Mouse (Mus musculus) A20 (cell line): Measurements from ENCODE around the gene Fam57b.

Experiments
- DNase-seq: peaks from one replicate; pipeline ENCODE4 v3.0.0-alpha.2; 2011; ENCODE audit warnings: low read depth, low spot score

The Fam57b gene

GRCm38 (mm10) chr7:126799050-126799467 lies 1.6 kb downstream of the Fam57b start:
- peak; percentile 99 for DNase-seq

DNA sequence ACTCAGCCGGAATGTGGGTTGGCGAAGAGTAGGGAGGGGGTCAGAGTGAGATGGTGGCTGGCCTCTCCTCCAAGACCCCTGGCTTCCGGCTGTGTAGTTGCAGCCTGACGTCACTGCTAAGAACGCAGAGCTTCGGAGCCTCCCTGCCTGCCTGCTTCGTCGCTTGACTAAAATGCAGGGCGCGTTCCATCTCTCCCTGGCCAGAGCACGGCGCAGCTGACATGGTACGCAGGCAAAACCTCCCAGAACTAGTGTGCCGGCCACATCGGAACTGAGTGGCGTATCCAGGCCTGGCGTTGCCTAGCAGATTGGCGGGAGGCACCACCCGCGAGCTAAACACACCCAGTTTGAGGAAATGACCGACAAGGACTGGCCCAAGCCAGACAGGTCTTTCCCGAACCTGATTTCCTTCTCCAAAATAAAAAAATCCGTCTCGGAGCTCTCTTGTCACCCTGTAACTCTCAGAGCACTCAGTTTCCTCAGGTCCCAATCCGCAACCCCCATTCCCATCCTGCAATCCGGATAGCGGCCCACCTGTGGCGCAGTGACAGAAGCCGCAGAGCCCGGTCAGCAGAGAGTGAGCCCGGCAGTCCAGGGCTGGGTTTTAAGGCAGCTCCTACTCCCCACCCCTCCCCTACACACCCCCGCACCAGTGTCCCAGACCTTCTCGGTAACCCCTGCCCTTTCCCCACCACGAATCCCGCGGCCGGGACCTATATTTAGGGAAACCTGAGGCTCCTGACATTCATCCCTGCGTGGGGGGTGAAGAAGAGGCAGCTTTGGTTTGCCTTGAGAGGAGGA lies 2.2 kb downstream of the Fam57b start:
- no peak for DNase-seq

DNA sequence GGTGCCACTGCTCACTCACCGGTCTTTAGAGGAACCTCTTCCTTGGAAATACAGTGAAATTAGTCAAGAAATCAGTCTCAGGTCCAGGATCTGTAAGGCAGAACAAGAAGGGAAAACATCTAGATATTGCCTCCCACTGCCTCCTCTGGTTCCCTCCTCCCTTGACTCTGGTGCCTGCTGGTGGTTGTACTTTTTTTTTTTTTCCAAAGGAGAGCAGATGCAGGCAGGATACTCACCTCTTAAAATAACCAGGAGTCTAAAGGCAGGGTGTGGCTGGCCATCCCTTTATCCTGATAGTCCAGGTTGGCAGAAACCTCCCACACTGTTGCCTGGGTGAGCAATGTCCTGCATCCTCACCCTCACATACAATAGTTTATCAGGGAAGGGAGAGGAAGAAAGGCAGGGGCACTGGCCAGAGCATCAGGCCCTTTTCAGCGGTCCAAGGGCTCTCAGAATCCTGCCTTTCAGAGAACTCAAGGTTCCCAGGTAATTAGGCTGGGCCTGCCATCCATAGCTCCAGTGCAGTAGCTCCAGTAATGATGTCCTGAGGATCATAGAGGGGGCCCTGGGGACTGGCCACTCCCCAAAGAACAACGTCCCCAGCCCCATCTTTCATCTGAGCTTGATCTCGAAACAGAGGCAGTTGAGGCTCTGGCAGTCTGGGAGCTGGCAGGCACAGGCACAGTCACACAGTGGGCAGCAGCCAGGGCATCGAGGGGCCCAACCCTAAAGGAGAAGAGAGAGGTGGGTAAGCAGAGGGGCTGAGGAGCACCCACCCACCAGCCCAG lies 3.0 kb downstream of the Fam57b start:
- DNase-seq = no peak

DNA sequence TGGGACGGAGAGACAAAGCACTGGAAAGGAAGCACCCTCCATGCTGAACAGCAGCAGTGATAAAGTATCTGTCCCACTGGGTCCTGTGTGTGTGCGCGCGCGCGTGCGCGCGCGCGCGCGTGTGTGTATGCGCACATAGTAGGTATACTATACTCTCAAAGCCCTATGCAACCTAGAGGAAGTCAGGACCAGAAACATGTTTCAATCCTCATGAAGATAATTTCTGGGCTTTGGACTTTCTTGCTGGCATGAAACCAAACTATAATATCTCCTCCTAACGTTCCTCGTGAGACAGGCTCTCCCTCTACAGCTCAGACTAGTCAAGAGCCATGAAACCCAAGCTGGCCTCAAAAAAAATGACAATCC lies 3.6 kb downstream of the Fam57b start:
- DNase-seq = no peak

- DNase-seq = no peak
Observed at GRCm38 (mm10) chr7:126802134-126802889, 4.8 kb downstream of the Fam57b start.

DNA sequence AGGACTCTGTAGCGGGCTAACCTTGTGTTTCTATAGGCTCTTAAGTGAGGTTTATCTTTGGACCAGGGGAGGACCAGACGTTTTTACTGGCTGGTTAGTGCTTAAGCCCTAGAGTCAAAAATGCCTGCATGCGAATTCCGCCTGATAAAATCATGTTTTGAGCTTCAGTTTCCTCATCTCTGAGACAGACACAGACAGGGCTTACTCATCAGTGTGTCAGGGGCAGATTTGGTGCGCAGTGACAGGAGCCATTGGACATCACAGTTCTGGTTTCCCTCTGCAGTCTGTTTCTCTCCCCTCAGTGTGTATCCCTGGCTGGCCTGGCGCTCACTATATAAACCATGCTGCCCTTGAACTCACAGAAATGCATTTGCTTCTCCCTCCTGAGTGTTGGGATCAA lies 5.7 kb downstream of the Fam57b start:
- no peak for DNase-seq

DNA sequence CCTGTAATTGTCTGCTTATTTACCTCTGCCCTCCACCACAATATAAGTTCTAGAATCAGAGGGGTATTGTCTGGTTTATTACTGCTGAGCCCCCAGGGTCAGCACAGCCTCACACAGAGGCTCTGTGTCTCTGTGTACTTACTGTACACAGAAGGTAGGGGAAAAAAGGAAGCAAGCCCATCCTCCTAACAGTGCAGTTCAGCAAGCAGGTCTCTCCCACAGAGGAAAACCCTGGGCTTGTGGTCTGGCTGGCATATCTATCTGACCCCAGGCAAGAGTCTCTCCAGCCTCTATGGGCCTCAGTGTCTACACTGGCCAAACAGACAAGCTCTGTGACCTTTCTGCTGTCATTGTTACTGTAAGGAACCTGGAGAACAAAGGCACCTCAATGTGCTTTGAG lies 6.3 kb downstream of the Fam57b start:
- DNase-seq = no peak

DNA sequence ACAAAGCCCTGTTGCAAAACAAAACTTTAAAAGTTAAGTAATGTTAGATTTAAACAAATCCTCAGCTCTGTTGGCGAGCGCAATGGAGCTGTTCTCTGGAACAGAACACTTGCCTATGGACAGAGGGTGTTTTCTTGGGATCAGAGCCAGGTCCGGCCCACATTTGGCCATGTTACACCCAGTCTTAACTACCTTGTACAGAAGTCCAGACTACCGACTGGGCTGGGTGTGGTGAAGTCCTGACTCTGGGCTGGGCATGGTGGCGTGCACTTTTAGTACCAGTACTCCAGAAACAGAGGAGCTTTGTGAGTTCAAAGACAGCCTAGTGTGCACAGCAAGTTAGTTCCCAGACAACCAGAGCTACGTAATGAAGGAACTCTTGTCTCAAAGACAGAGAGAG lies 9.5 kb downstream of the Fam57b start:
- DNase-seq = no peak

GRCm38 (mm10) chr7:126807405-126807804 lies 9.9 kb downstream of the Fam57b start:
- no peak for DNase-seq

DNA sequence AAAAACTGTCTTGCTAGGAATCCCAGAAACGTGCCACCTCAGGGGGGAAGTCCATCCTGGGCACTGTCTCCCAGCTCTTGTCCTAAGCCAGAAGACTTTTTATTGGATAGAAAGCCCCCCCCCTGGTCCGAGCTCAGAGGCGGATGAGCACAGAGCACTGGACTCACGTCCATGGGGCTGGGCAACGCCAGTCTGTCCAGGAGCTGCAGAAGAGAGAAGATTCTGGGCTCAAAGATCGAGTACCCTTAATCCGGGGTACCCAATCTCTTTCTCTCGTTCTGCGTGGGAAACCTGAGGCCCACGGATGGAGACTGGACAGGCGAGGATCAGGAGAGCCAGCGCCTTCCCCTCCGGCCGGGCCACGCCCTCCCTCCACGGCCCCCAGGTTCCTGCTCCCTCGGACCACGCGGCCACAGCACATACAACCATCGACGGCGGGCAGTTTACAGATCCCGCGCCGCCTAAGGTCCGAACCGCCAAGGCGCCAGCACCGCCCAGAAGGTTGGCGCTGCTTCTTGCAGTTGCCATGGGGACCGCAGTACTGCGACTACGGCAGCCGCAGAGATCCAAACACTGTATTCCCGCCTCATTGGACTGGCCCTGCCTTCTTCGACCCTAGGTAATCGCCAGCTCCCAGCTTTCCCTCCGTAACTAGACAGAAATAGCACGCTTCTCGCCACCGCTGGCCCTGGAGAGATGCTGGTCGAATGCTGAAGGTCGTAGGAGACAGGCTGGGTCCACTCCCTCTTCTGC lies 11.4 kb downstream of the Fam57b start:
- no peak for DNase-seq

DNA sequence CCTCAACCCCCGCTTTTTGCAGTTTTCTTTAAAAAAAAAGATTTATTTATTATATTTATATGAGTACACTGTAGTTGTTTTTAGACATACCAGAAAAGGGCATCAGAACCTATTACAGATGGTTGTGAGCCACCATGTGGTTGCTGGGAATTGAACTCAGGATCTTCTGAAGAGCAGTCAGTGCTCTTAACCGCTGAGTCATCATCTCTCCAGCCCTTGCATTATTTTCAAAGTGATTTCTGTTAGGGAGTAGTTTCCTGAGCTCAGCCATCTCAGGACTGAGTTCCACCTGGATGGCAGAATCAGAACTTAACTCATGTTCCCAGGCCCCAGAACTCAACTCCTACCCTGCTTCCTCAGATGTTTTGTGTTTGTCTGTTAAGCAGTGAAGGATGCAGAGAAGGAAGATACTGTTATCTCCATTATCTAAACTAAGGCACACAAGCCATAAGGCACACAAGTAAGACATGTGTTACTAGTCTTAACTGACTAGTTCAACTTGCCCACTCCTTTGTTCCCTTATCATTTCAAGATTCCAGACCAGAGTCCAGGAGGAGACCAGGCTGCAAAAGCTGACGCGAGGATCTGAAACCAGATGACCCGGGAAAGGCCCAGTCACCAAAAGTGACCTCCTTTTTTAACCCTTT lies 12.4 kb downstream of the Fam57b start:
- no peak for DNase-seq

DNA sequence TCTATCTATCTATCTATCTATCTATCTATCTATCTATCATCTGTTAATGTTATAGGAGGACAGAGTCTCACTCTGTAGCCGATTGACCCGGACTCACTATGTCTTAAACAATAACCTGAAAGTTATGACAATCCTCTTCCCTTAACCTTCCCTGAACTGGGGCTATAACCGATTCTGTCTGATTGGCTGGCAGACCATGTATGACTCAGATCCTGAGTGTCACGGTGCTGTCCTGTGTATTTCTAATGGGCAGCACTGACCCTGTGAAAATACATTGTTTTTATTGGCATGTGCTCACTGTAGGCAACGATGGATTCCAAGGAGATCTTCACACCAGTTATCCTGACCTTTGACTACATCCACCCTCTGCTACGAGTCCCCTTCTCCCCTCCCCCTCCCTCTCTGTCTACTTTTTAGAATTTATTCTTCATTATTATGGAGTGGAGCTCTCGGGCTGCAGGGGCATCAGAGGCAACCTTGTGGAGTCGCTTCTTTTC lies 18.3 kb downstream of the Fam57b start:
- DNase-seq = no peak

DNA sequence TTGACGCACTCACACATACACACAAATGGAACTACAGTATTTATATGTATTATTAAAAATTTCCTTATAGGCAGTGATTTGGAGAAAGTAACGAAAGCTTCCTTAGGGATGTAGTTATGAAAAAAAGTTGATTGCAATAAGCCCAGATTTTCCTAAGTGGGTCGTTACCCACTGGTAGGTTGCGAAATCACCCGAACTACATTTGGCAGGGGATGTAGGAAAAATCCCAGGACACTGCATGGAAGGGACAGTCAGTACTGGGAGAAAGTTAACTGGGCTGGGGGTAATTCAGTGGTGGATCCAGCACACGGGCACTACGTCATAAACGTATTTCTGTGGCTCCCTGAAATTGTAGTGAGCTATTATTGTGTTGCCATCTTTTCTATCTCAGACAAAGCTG lies 19.0 kb downstream of the Fam57b start:
- no peak for DNase-seq

DNA sequence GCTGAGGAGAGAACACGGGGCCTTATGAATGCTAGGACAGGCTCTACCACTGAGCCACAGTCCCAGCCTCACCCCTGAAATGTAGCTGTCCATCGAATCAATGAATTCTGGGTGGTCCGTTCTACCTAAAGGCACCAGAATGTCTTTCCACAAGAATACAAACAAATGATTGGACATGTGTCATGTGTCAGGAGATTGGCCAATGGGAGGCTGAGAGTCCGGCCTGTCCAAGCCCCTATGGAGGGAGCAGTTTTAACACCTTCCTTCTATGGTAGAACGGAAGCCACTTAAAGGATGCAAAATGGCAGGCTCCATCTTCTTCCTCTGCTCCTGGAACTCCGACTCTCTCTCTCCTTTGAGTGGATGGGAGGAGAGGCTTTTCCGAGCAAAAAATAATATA lies 20.1 kb downstream of the Fam57b start:
- no peak for DNase-seq

DNA sequence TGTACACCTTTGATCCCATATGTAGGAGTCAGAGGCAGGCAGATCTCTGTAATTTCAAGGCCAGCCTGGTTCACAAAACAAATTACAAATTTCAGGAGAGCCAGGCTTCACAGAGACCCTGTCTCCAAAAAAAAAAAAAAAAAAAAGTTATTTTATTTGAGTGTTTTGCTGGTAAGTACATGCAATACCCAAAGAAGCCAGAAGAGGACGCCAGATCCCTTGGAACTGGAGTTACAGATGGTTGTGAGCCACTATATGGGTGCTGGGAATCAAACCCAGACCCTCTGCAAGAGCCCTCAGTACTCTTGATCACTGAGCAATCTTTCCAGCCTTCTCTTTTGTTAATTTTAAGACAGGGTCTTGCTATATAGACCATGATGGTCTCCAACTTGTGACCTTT lies 21.4 kb downstream of the Fam57b start:
- no peak for DNase-seq

DNA sequence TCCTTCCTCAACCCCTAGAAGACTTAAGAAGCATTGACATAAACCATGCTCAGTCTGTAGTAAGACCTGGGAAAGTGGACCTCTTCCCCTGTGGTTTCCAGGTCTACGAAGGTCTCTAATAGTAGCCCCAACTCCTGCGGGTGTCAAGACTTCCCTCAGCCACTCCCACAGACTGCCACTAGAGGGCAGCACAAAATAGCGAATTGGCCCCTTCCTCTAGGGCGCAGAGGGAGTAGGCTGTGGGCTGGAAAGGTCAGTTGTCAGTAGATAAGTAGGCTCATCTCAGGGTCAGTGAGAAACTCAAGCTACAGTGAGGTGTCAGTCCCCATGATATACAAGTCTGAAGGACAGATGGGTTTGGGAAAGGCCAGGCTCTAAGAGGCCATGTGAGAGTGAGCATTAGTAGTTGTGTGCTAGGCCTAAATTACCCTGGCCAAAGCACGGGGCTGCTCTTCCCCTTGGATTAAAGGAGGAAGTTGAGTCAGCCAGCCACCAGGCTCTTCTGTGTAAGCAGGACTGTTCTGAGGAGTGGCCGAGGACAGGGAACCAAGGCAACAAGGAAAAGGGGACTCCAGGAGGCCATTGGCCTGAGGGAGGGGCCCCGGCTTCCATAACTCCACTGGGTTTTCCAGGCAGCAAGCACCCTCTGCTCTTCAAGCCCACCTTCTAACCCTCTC lies 24.5 kb downstream of the Fam57b start:
- peak; percentile 78 for DNase-seq

- no peak for DNase-seq
Observed at GRCm38 (mm10) chr7:126822741-126823140, 25.3 kb downstream of the Fam57b start.

DNA sequence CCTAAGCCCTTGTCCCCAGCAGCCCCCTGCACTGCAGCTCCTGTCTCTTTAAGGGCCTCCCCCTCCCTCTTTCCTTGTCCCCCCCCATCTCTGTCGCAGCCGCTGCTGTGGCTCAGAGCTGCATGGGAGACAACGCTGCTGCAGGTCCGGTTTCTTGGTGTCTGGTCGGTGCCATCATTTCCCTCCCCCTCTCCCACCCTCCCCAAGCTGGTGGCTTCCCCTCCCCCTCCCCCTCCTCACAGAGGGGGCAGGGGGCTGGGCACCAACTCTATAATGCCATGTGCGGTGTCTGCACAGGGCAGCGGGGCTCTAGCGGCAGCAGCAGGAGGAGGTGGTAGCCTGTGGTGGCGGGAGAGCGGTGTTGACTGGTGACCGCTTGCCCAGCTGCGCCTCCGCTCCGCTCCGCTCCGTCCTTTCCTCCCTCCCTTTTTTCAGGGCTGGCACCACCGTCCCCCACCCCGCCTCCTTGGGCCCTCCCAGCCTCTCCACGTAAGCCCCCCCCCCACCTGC lies 25.8 kb downstream of the Fam57b start:
- DNase-seq = no peak

GRCm38 (mm10) chr7:126823940-126824339 lies 26.5 kb downstream of the Fam57b start:
- no peak for DNase-seq

- no peak for DNase-seq
Observed at GRCm38 (mm10) chr7:126825403-126825802, 27.9 kb downstream of the Fam57b start.
